Mouse (Mus musculus) brain, adult 10 weeks (tissue): Measurements from ENCODE around the gene Amfr. TPM values are rescaled to one million over a fixed set of nuclear protein-coding genes. Genes with fewer than 3 reads are reported as not detected.

Experiments used
- polyA plus RNA-seq: library from polyadenylated mRNA; stranded (reverse); fragments of 350-450 nt; fragmentation: Illumina TruSeq; extraction: RNeasy Lipid Tissue Mini Kit (QIAGEN cat#74804); gene quantifications from one replicate; pipeline ENCODE4 v1.2.3, GENCODE M21; 2015; ENCODE audit warnings: low read depth, low replicate concordance

The Amfr gene
- 101 TPM for polyA plus RNA-seq

DNA sequence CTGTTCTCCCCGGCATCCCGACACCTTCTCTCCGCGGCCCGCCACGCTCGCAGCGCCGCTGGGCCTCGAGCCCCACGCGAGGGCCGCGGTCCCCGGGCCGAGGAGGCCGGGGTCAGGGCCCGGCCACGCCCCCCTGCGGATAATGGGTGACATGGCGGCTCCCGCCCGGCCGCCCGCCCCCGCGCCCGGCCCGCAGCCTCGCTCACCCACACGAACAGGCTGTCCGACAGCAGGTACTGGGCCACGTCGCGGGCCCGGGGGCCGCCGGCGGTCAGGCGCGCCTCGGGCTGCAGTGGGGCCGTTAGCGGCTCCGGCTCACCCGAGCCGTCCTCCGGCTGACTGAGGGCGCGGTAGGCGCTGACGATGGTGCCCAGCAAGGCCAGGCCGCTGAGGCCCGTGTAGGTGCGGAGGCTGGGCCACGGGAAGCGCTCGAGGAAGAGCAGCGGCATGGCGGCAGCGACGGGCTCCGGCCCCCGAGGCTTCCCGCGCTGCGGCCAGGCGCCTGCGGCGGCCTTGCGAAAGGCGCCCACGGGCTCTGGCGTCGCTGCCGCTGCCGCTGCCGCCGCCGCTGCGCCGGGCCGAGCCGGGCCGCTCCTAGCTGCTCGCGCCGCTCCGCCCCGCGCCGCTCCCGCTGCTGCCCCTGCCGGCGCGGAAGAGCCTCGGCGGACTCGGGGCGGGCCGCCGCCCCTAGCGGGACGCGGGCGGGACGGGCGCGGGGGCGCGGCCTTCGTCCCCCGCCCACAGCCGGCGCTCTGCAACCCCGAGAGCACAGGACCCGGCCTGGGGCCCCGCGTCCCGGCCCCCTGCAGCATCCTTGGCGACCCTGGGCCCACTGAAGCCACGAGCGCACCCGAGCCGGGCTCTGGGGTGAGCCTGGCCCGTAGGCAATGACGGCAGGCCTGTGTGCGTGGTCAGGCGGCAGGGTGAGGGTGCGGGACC, at the start of gene Amfr:
TSS of gene Amfr (minus strand) at position 830 of the 939 bp plus-strand sequence.

DNA sequence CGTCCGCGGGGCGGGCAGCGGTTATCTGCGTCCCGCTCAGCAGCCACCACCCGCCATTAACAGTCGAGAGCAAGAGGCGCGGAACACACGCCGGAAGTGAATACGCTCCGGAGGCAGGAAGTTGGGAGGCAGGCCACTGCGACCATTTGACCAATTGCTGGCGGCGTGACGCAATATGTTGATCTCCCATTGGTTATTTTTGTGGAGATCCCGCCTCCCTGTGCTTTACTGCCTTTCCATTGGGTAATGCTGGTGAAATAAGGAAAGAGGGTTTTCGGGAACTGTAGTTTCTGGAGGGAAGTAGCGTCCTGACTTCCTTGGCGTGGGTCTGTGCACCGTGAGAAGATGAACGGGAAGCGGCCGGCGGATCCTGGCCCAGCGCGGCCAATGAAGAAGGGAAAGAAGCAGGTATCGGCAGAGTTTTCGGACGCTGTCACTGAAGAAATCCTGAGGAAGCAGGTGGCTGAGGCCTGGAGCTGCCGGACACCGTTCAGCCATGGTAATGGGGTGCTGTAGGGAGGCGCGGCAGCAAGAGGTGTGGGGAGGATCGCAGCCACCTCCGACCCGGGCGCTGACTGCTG, 24.4 kb upstream of the Amfr start, which contains the start of the genes Nudt21 and Ogfod1:
TSS of gene Nudt21 (minus strand) at position 88 of the 581 bp plus-strand sequence.
TSS of gene Ogfod1 (plus strand) at position 255 of the 581 bp plus-strand sequence.

Other genes with a start within 250 kb of the Amfr start
- 443 TPM for gene Gnao1, start 202.9 kb downstream of the Amfr start, polyA plus RNA-seq
- gene Nudt21, start 24.2 kb upstream of the Amfr start, polyA plus RNA-seq, result 41.8 TPM
- gene Ogfod1, start 24.4 kb upstream of the Amfr start, polyA plus RNA-seq, result 66.0 TPM
- 40.4 TPM for gene Bbs2, start 86.1 kb upstream of the Amfr start, polyA plus RNA-seq
- not detected for gene Mt4, start 124.4 kb upstream of the Amfr start, polyA plus RNA-seq
- gene Mt3, start 139.8 kb upstream of the Amfr start, polyA plus RNA-seq, result 1,231 TPM
- 400 TPM for gene Mt2, start 159.8 kb upstream of the Amfr start, polyA plus RNA-seq
- gene Mt1, start 166.2 kb upstream of the Amfr start, polyA plus RNA-seq, result 755 TPM
- 20.7 TPM for gene Nup93, start 201.7 kb upstream of the Amfr start, polyA plus RNA-seq